ENCODE assay signal across 23 mouse cellular contexts in genomic region chr1:189852051-189852450, GRCm38 (mm10).
"Had no signal": no experiment of that assay in that cellular context is flagged by ENCODE, and none has a peak within 500 bp of the region (broad histone marks: within the 10 kb centered on the region; RNA-seq: fewer than 3 reads in every experiment).

No protein-coding gene starts in this region.

- DNase-seq: kidney, adult 2 months; kidney, postnatal 25 days; layer of hippocampus, adult 9-11 months; liver, postnatal 0 days; retina, postnatal 1 day; right cerebral cortex, postnatal 25 days; spleen, adult 18-20 months; thymus, adult 2 months; thymus, postnatal 14 days; thymus, postnatal 4 days had no signal

- H3K27me3 ChIP-seq: limb, embryonic 12.5 days; midbrain, embryonic 12.5 days; midbrain, embryonic 15.5 days; neural tube, embryonic 12.5 days; neural tube, embryonic 15.5 days; stomach, embryonic 15.5 days had no signal

- H3K27ac ChIP-seq: kidney, postnatal 0 days; layer of hippocampus, adult 2 months; limb, embryonic 12.5 days; liver, embryonic 14.5 days; macrophage; midbrain, embryonic 12.5 days; midbrain, embryonic 15.5 days; neural tube, embryonic 12.5 days; neural tube, embryonic 15.5 days; stomach, embryonic 15.5 days had no signal

- H3K9me3 ChIP-seq: limb, embryonic 12.5 days; midbrain, embryonic 12.5 days; midbrain, embryonic 15.5 days; neural tube, embryonic 12.5 days; neural tube, embryonic 15.5 days; stomach, embryonic 15.5 days had no signal

- H3K4me1 ChIP-seq: midbrain, embryonic 12.5 days; midbrain, embryonic 15.5 days; neural tube, embryonic 12.5 days; neural tube, embryonic 15.5 days had no signal

- H3K4me2 ChIP-seq: limb, embryonic 12.5 days; liver, embryonic 11.5 days; lung, embryonic 14.5 days; midbrain, embryonic 12.5 days; midbrain, embryonic 15.5 days; neural tube, embryonic 12.5 days; neural tube, embryonic 15.5 days; stomach, embryonic 15.5 days had no signal

- H3K4me3 ChIP-seq: layer of hippocampus, adult 2 months; limb, embryonic 12.5 days; midbrain, embryonic 12.5 days; midbrain, embryonic 15.5 days; neural tube, embryonic 12.5 days; neural tube, embryonic 15.5 days; stomach, embryonic 15.5 days had no signal

- H3K36me3 ChIP-seq: midbrain, embryonic 12.5 days; midbrain, embryonic 15.5 days had no signal

- ATAC-seq: intestine, postnatal 0 days; liver, postnatal 0 days; midbrain, embryonic 15.5 days had no signal

- H3K9ac ChIP-seq: limb, embryonic 12.5 days; liver, embryonic 14.5 days; liver, postnatal 0 days; lung, embryonic 14.5 days; midbrain, embryonic 12.5 days; midbrain, embryonic 15.5 days; neural tube, embryonic 12.5 days; neural tube, embryonic 15.5 days; stomach, embryonic 15.5 days had no signal
